16 mouse cellular contexts compared by ENCODE assay signal in genomic region chr1:105312601-105312901, GRCm38 (mm10). TPM values are rescaled to one million over a fixed set of nuclear protein-coding genes. Genes with fewer than 3 reads are reported as not detected.
DNase-seq lines count a peak whose midpoint lies in the region; ATAC-seq and TF ChIP-seq lines count a peak whose summit lies in the region.
"Had no signal": no experiment of that assay in that cellular context is flagged by ENCODE, and none has a peak within 500 bp of the region (broad histone marks: within the 10 kb centered on the region; RNA-seq: fewer than 3 reads in every experiment).

No protein-coding gene starts in this region.

- H3K4me1 ChIP-seq in midbrain, embryonic 10.5 days: peaks cover 14% of the 10 kb centered on the region
- H3K4me1 ChIP-seq in midbrain, embryonic 11.5 days (ENCODE audit: control insufficient read depth, insufficient read depth, low read length): peaks cover 6% of the 10 kb centered on the region; the same call in 1 of the 2 replicates
- H3K4me1 ChIP-seq in embryonic facial prominence, embryonic 13.5 days: peaks cover 13% of the 10 kb centered on the region
- peaks cover 10% of the 10 kb centered on the region for H3K4me1 ChIP-seq in limb, embryonic 13.5 days
- H3K4me1 ChIP-seq: liver, embryonic 15.5 days had no signal

- intact Hi-C loops in gastrocnemius, adult 2 months (cut with DNase I): no loop called here

- H3K4me3 ChIP-seq in gastrocnemius, adult 2 months: no peak overlapping the region
- no peak overlapping the region for H3K4me3 ChIP-seq in midbrain, embryonic 10.5 days
- no peak overlapping the region for H3K4me3 ChIP-seq in midbrain, embryonic 11.5 days (ENCODE audit: low read depth, low read length)
- H3K4me3 ChIP-seq in embryonic facial prominence, embryonic 13.5 days: no peak overlapping the region
- no peak overlapping the region for H3K4me3 ChIP-seq in limb, embryonic 13.5 days
- H3K4me3 ChIP-seq: liver, embryonic 15.5 days had no signal

- no peak; the same call in 1 of the 2 replicates for ATAC-seq in midbrain, embryonic 11.5 days (ENCODE audit: low FRiP score)
- ATAC-seq in embryonic facial prominence, embryonic 13.5 days (ENCODE audit: insufficient number of reproducible peaks, insufficient read depth, low FRiP score, low TSS enrichment, low read depth): peak; percentile 67; the same call in 1 of the 2 replicates
- ATAC-seq in limb, embryonic 13.5 days (ENCODE audit: low FRiP score, low read depth): peak; percentile 83

- 77% methylated on average over 2 of the region's 2 CpGs for WGBS in midbrain, embryonic 10.5 days
- 57% methylated on average over 2 of the region's 2 CpGs for WGBS in midbrain, embryonic 11.5 days
- WGBS in embryonic facial prominence, embryonic 13.5 days: 33% methylated on average over 2 of the region's 2 CpGs
- 46% methylated on average over 2 of the region's 2 CpGs for WGBS in limb, embryonic 13.5 days

- no peaks in the 10 kb centered on the region for H3K36me3 ChIP-seq in midbrain, embryonic 10.5 days
- H3K36me3 ChIP-seq in midbrain, embryonic 11.5 days (ENCODE audit: control insufficient read depth, insufficient read depth, low read length): no peaks in the 10 kb centered on the region
- H3K36me3 ChIP-seq in embryonic facial prominence, embryonic 13.5 days: no peaks in the 10 kb centered on the region
- no peaks in the 10 kb centered on the region for H3K36me3 ChIP-seq in limb, embryonic 13.5 days
- H3K36me3 ChIP-seq: liver, embryonic 15.5 days had no signal

- H3K27me3 ChIP-seq in midbrain, embryonic 10.5 days (ENCODE audit: low read depth, poor library complexity, severe bottlenecking): no peaks in the 10 kb centered on the region
- no peaks in the 10 kb centered on the region for H3K27me3 ChIP-seq in midbrain, embryonic 11.5 days (ENCODE audit: control insufficient read depth, insufficient read depth, low read length)
- no peaks in the 10 kb centered on the region for H3K27me3 ChIP-seq in embryonic facial prominence, embryonic 13.5 days
- no peaks in the 10 kb centered on the region for H3K27me3 ChIP-seq in limb, embryonic 13.5 days
- H3K27me3 ChIP-seq: liver, embryonic 15.5 days had no signal

- no peak for DNase-seq in gastrocnemius, adult 2 months
- no peak for DNase-seq in gastrocnemius, postnatal 4 days (ENCODE audit: low spot score in 2 of 2)
- no peak for DNase-seq in midbrain, embryonic 10.5 days (ENCODE audit: low spot score)
- DNase-seq in midbrain, embryonic 11.5 days (ENCODE audit: low spot score, missing footprints): no peak
- DNase-seq in adrenal gland, adult 18-20 months (ENCODE audit: low spot score in 2 of 2): no peak
- DNase-seq in layer of hippocampus, adult 18-20 months (ENCODE audit: low spot score in 2 of 2): no peak
- DNase-seq: cerebellum, adult 8-10 months; kidney, adult 2 months; kidney, postnatal 4 days; right cerebral cortex, adult 18-20 months; thymus, postnatal 25 days had no signal

- H3K27ac ChIP-seq in gastrocnemius, adult 2 months: peak overlapping the region; percentile 48
- 0 out of 2 replicates have a peak overlapping the region, but pooled peaks have one; percentile 10 for H3K27ac ChIP-seq in midbrain, embryonic 10.5 days (replicated peaks)
- H3K27ac ChIP-seq in midbrain, embryonic 11.5 days (ENCODE audit: low read depth, low read length): no peak overlapping the region
- peak overlapping the region; percentile 66 for H3K27ac ChIP-seq in embryonic facial prominence, embryonic 13.5 days
- H3K27ac ChIP-seq in limb, embryonic 13.5 days: peak overlapping the region; percentile 40; the same call in 1 of the 2 replicates
- H3K27ac ChIP-seq: liver, embryonic 15.5 days had no signal

- no peak overlapping the region for H3K9ac ChIP-seq in midbrain, embryonic 11.5 days (ENCODE audit: low read length)
- H3K9ac ChIP-seq in embryonic facial prominence, embryonic 13.5 days: no peak overlapping the region
- H3K9ac ChIP-seq in limb, embryonic 13.5 days: no peak overlapping the region
- H3K9ac ChIP-seq: liver, embryonic 15.5 days had no signal

- no peaks in the 10 kb centered on the region for H3K9me3 ChIP-seq in midbrain, embryonic 10.5 days (replicated peaks)
- no peaks in the 10 kb centered on the region for H3K9me3 ChIP-seq in midbrain, embryonic 11.5 days (ENCODE audit: control insufficient read depth, low read length)
- no peaks in the 10 kb centered on the region for H3K9me3 ChIP-seq in embryonic facial prominence, embryonic 13.5 days
- no peaks in the 10 kb centered on the region; the same call in 1 of the 2 replicates for H3K9me3 ChIP-seq in limb, embryonic 13.5 days
- H3K9me3 ChIP-seq: liver, embryonic 15.5 days had no signal

- H3K4me2 ChIP-seq in midbrain, embryonic 11.5 days: no peak overlapping the region
- H3K4me2 ChIP-seq in embryonic facial prominence, embryonic 13.5 days: no peak overlapping the region
- no peak overlapping the region for H3K4me2 ChIP-seq in limb, embryonic 13.5 days (replicated peaks)
- H3K4me2 ChIP-seq: liver, embryonic 15.5 days had no signal

- no peak for TF ChIP-seq CTCF in gastrocnemius, adult 2 months (IDR thresholded peaks at IDR 0.05)

RNA-seq across cellular contexts. Expression of gene Rnf152, which starts 44.0 kb away (rescaled TPM):
- under 1 TPM; 0.31 to 0.64 TPM for total RNA-seq in gastrocnemius, adult 2 months (2021)
- total RNA-seq in gastrocnemius, postnatal 4 days (2021): 1 to 10 TPM; 2.6 TPM
- 1.4 and 1.7 TPM in 2 replicates for polyA plus RNA-seq in midbrain, embryonic 10.5 days (2016; fragmentation: Nextera tagmentation; extraction: Ambion mirVana)
- polyA plus RNA-seq in midbrain, embryonic 11.5 days (2014; fragmentation: Nextera tagmentation; extraction: Ambion mirVana): 2.4 and 2.8 TPM in 2 replicates
- 0.87 and 1.00 TPM in 2 replicates for polyA plus RNA-seq in embryonic facial prominence, embryonic 13.5 days (2015; fragmentation: Nextera tagmentation; extraction: Ambion mirVana)
- polyA plus RNA-seq in limb, embryonic 13.5 days (2015; fragmentation: Nextera tagmentation; extraction: Ambion mirVana): 1.5 and 1.6 TPM in 2 replicates
- total RNA-seq in adrenal gland, adult 18-20 months (2021): 1 to 10 TPM; 2.0 to 2.5 TPM
- total RNA-seq in layer of hippocampus, adult 18-20 months (2021): 1 to 10 TPM; 2.0 to 2.7 TPM
- total RNA-seq: hematopoietic stem cell, adult 5-6 weeks had no signal
- polyA plus RNA-seq: C2C12 had no signal
